Mouse (Mus musculus) embryo, embryonic 11.5 days (tissue): ENCODE measurements around the gene Myo18b.

Source experiments
- DNase-seq: peaks from one replicate; pipeline ENCODE4 v3.0.0-alpha.2; 2012; ENCODE audit warnings: low read depth, low spot score

Gene Myo18b

GRCm38 (mm10) chr5:112815051-112815450 is 81.1 kb downstream of the Myo18b start:
- DNase-seq: no peak

GRCm38 (mm10) chr5:112807629-112808028 is 88.5 kb downstream of the Myo18b start:
- no peak for DNase-seq

GRCm38 (mm10) chr5:112796086-112796485 is 100.1 kb downstream of the Myo18b start:
- no peak for DNase-seq

GRCm38 (mm10) chr5:112791792-112792780 is 104.1 kb downstream of the Myo18b start:
- DNase-seq: no peak

GRCm38 (mm10) chr5:112790376-112791111 is 105.6 kb downstream of the Myo18b start:
- no peak for DNase-seq

GRCm38 (mm10) chr5:112788441-112788840 is 107.7 kb downstream of the Myo18b start:
- no peak for DNase-seq

- no peak for DNase-seq
These were observed 109.4 kb downstream of the Myo18b start for GRCm38 (mm10) chr5:112786788-112787187.

GRCm38 (mm10) chr5:112786031-112786430 is 110.1 kb downstream of the Myo18b start:
- DNase-seq: no peak

- DNase-seq: no peak
These were observed 114.4 kb downstream of the Myo18b start for GRCm38 (mm10) chr5:112781719-112782118.

GRCm38 (mm10) chr5:112781231-112781630 is 114.9 kb downstream of the Myo18b start:
- DNase-seq: no peak

GRCm38 (mm10) chr5:112780383-112780782 is 115.8 kb downstream of the Myo18b start:
- no peak for DNase-seq

- no peak for DNase-seq
These were observed 119.3 kb downstream of the Myo18b start for GRCm38 (mm10) chr5:112776781-112777405.

GRCm38 (mm10) chr5:112773429-112773828 is 122.7 kb downstream of the Myo18b start:
- no peak for DNase-seq

GRCm38 (mm10) chr5:112771376-112771901 is 124.7 kb downstream of the Myo18b start:
- DNase-seq: no peak

- DNase-seq: no peak
These were observed 126.4 kb downstream of the Myo18b start for GRCm38 (mm10) chr5:112769721-112770119.

GRCm38 (mm10) chr5:112769020-112769720 is 127.0 kb downstream of the Myo18b start:
- DNase-seq: no peak

- no peak for DNase-seq
These were observed 127.6 kb downstream of the Myo18b start for GRCm38 (mm10) chr5:112768556-112768955.

GRCm38 (mm10) chr5:112761415-112762075 is 134.6 kb downstream of the Myo18b start:
- DNase-seq: no peak

- DNase-seq: no peak
These were observed 140.6 kb downstream of the Myo18b start for GRCm38 (mm10) chr5:112755581-112755980.

GRCm38 (mm10) chr5:112749634-112750033 is 146.5 kb downstream of the Myo18b start:
- no peak for DNase-seq
